Mouse (Mus musculus): ENCODE data around the gene Ifna7.
A peak's percentile ranks its signal among the peaks of the same experiment; 100 is the strongest.
"Not testable (repeated sequence)": the region's sequence is repeated elsewhere in the genome, so short reads cannot be mapped to it uniquely, and the experiment has no call there.

Gene Ifna7

GRCm38 (mm10) chr4:88815928-88816327, at the start of gene Ifna7:
Gene Ifna7, plus strand, starts transcription at chr4:88816228.
- DNase-seq (ENCODE audit: low read depth in 1 of 2, low spot score in 2 of 2), result no peak

DNA sequence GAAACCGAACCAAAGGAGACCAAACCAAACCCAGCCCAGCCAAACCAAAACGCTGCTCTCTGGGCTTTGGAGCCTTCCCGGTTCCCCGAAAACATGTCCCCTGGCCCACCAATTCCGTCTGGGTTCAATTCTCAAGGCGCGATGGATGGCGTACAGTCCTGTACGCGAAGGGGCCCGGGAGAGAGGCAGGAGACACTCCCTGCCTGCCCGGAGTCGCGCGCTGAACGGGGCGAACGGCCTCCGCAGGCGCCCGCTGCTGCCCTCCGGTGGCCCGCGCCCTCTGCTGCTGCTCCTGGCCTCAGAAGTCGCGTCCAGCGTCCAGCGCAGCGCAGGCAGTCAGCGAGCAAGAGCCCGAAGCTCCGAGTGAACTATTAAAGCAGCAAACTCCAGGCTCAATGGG, 42.5 kb upstream of the Ifna7 start, which contains the start of gene Gm13290:
Gene Gm13290, plus strand, starts transcription at position 301 of the 400 bp plus-strand sequence.
- not testable (repeated sequence) for DNase-seq (ENCODE audit: low read depth in 1 of 2, low spot score in 2 of 2)

DNA sequence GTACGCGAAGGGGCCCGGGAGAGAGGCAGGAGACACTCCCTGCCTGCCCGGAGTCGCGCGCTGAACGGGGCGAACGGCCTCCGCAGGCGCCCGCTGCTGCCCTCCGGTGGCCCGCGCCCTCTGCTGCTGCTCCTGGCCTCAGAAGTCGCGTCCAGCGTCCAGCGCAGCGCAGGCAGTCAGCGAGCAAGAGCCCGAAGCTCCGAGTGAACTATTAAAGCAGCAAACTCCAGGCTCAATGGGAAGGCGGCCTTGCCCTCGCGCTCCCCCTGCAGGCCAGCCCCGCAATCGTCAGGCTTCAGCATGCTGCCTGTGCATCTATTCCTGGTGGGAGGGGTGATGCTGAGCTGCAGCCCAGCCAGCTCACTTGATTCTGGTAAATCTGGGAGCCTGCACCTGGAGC, 39.4 kb upstream of the Ifna7 start, which contains the start of gene Gm13289:
Gene Gm13289, plus strand, starts transcription at position 301 of the 400 bp plus-strand sequence.
- not testable (repeated sequence) for DNase-seq (ENCODE audit: low read depth in 1 of 2, low spot score in 2 of 2)

GRCm38 (mm10) chr4:88779550-88779949, 36.5 kb upstream of the Ifna7 start, which contains the start of gene Gm13272:
Gene Gm13272, plus strand, starts transcription at chr4:88779850.
- not testable (repeated sequence) for DNase-seq (ENCODE audit: low read depth in 1 of 2, low spot score in 2 of 2)

GRCm38 (mm10) chr4:88780320-88780719, 35.7 kb upstream of the Ifna7 start:
- DNase-seq (ENCODE audit: low read depth in 1 of 2, low spot score in 2 of 2), result not testable (repeated sequence)

- DNase-seq (ENCODE audit: low read depth in 1 of 2, low spot score in 2 of 2), result not testable (repeated sequence)
Observed at GRCm38 (mm10) chr4:88781831-88782230, 34.2 kb upstream of the Ifna7 start, which contains the start of gene Ifnz. Gene Ifnz, plus strand, starts transcription at chr4:88782131.

DNA sequence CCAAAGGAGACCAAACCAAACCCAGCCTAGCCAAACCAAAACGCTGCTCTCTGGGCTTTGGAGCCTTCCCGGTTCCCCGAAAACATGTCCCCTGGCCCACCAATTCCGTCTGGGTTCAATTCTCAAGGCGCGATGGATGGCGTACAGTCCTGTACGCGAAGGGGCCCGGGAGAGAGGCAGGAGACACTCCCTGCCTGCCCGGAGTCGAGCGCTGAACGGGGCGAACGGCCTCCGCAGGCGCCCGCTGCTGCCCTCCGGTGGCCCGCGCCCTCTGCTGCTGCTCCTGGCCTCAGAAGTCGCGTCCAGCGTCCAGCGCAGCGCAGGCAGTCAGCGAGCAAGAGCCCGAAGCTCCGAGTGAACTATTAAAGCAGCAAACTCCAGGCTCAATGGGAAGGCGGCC, 33.7 kb upstream of the Ifna7 start:
- peak in 1 of 2 experiments; percentile 4 for DNase-seq (ENCODE audit: low read depth in 1 of 2, low spot score in 2 of 2)

GRCm38 (mm10) chr4:88785409-88785808, 30.6 kb upstream of the Ifna7 start, which contains the start of gene Gm13276:
Gene Gm13276, plus strand, starts transcription at chr4:88785709.
- not testable (repeated sequence) for DNase-seq (ENCODE audit: low read depth in 1 of 2, low spot score in 2 of 2)

- DNase-seq (ENCODE audit: low read depth in 1 of 2, low spot score in 2 of 2), result peak in 1 of 2 experiments; percentile 58
Observed at GRCm38 (mm10) chr4:88788402-88788801, 27.6 kb upstream of the Ifna7 start, which contains the start of gene Gm13277. Gene Gm13277, plus strand, starts transcription at chr4:88788632.

GRCm38 (mm10) chr4:88791250-88791649, 24.8 kb upstream of the Ifna7 start, which contains the start of gene Gm13278:
Gene Gm13278, plus strand, starts transcription at chr4:88791550.
- DNase-seq (ENCODE audit: low read depth in 1 of 2, low spot score in 2 of 2), result not testable (repeated sequence)

- peak; percentile 61 to 85 for DNase-seq (ENCODE audit: low read depth in 1 of 2, low spot score in 2 of 2)
Observed at GRCm38 (mm10) chr4:88793936-88794675, 21.9 kb upstream of the Ifna7 start, which contains the start of gene Gm13275. Gene Gm13275, plus strand, starts transcription at chr4:88794487.

DNA sequence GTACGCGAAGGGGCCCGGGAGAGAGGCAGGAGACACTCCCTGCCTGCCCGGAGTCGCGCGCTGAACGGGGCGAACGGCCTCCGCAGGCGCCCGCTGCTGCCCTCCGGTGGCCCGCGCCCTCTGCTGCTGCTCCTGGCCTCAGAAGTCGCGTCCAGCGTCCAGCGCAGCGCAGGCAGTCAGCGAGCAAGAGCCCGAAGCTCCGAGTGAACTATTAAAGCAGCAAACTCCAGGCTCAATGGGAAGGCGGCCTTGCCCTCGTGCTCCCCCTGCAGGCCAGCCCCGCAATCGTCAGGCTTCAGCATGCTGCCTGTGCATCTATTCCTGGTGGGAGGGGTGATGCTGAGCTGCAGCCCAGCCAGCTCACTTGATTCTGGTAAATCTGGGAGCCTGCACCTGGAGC, 18.9 kb upstream of the Ifna7 start, which contains the start of gene Gm13279:
Gene Gm13279, plus strand, starts transcription at position 301 of the 400 bp plus-strand sequence.
- not testable (repeated sequence) for DNase-seq (ENCODE audit: low read depth in 1 of 2, low spot score in 2 of 2)

DNA sequence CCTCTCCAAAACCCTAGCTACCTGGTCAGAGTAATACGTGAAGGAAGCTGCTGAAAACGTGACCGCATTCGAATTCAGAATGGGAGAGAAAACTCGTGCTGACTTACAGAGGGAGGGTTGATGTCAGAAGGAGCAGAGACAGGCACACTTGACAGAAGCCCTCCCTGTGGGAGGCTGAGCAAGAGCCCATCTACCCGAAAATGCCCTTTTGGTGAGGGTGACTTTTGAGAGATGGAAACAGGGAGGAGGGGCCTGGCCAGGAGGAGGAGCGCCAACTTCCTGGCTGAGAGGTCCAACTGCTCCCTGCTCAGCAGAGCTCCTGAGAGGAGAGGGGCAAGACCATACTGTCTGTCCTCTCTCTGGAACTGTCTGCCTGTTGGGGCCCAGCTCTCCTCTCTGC, 16.7 kb upstream of the Ifna7 start, which contains the start of gene Gm13285:
Gene Gm13285, plus strand, starts transcription at position 301 of the 400 bp plus-strand sequence.
- not testable (repeated sequence) for DNase-seq (ENCODE audit: low read depth in 1 of 2, low spot score in 2 of 2)

DNA sequence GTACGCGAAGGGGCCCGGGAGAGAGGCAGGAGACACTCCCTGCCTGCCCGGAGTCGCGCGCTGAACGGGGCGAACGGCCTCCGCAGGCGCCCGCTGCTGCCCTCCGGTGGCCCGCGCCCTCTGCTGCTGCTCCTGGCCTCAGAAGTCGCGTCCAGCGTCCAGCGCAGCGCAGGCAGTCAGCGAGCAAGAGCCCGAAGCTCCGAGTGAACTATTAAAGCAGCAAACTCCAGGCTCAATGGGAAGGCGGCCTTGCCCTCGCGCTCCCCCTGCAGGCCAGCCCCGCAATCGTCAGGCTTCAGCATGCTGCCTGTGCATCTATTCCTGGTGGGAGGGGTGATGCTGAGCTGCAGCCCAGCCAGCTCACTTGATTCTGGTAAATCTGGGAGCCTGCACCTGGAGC, 13.1 kb upstream of the Ifna7 start, which contains the start of gene Gm13287:
Gene Gm13287, plus strand, starts transcription at position 301 of the 400 bp plus-strand sequence.
- DNase-seq (ENCODE audit: low read depth in 1 of 2, low spot score in 2 of 2), result not testable (repeated sequence)

DNA sequence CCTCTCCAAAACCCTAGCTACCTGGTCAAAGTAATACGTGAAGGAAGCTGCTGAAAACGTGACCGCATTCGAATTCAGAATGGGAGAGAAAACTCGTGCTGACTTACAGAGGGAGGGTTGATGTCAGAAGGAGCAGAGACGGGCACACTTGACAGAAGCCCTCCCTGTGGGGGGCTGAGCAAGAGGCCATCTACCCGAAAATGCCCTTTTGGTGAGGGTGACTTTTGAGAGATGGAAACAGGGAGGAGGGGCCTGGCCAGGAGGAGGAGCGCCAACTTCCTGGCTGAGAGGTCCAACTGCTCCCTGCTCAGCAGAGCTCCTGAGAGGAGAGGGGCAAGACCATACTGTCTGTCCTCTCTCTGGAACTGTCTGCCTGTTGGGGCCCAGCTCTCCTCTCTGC, 10.8 kb upstream of the Ifna7 start, which contains the start of gene Gm13288:
Gene Gm13288, plus strand, starts transcription at position 301 of the 400 bp plus-strand sequence.
- not testable (repeated sequence) for DNase-seq (ENCODE audit: low read depth in 1 of 2, low spot score in 2 of 2)

DNA sequence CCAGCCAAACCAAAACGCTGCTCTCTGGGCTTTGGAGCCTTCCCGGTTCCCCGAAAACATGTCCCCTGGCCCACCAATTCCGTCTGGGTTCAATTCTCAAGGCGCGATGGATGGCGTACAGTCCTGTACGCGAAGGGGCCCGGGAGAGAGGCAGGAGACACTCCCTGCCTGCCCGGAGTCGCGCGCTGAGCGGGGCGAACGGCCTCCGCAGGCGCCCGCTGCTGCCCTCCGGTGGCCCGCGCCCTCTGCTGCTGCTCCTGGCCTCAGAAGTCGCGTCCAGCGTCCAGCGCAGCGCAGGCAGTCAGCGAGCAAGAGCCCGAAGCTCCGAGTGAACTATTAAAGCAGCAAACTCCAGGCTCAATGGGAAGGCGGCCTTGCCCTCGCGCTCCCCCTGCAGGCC, 10.3 kb upstream of the Ifna7 start:
- peak in 1 of 2 experiments; percentile 2 for DNase-seq (ENCODE audit: low read depth in 1 of 2, low spot score in 2 of 2)

DNA sequence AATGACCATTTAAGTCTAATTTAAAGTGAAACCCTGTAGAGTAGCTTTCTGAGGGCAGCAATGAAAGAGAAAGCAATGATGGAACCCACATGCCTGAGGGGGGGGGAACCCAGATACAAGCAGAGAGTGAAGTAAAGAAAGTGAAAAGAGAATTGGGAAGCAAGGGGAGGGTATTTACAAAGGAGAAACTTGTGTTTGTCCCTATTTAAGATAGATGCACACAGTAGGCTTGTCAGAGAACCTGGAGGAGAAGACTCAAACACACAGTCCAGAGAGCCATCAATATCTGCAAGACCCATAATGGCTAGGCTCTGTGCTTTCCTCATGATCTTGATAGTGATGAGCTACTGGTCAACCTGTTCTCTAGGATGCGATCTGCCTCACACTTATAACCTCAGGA, 3.6 kb downstream of the Ifna7 start, which contains the start of gene Ifna11:
Gene Ifna11, plus strand, starts transcription at position 301 of the 400 bp plus-strand sequence.
- no peak for DNase-seq (ENCODE audit: low read depth in 1 of 2, low spot score in 2 of 2)

GRCm38 (mm10) chr4:88822995-88823394, 7.0 kb downstream of the Ifna7 start:
- no peak for DNase-seq (ENCODE audit: low read depth in 1 of 2, low spot score in 2 of 2)

GRCm38 (mm10) chr4:88827116-88827515, 11.1 kb downstream of the Ifna7 start, which contains the start of gene Ifna6:
Gene Ifna6, plus strand, starts transcription at chr4:88827416.
- DNase-seq (ENCODE audit: low read depth in 1 of 2, low spot score in 2 of 2), result not testable (repeated sequence)

GRCm38 (mm10) chr4:88830523-88830922, 14.5 kb downstream of the Ifna7 start:
- no peak for DNase-seq (ENCODE audit: low read depth in 1 of 2, low spot score in 2 of 2)

GRCm38 (mm10) chr4:88835225-88835624, 19.2 kb downstream of the Ifna7 start, which contains the start of gene Ifna5:
Gene Ifna5, plus strand, starts transcription at chr4:88835525.
- not testable (repeated sequence) for DNase-seq (ENCODE audit: low read depth in 1 of 2, low spot score in 2 of 2)
